Mouse (Mus musculus) hindbrain, embryonic 11.5 days (tissue): ENCODE measurements around the gene Igsf23. TPM values are rescaled to one million over a fixed set of nuclear protein-coding genes. Genes with fewer than 3 reads are reported as not detected.

ENCODE experiments used
- ATAC-seq: fragments of 200-750 bp; cut with Nextera tagmentation; 2 replicates; pipeline ENCODE4 v1.8.0; 2017; ENCODE audit warnings: mild to moderate bottlenecking, moderate TSS enrichment, moderate library complexity; ENCODE audit not compliant: low FRiP score
- DNase-seq: peaks from one replicate; pipeline ENCODE4 v3.0.0-alpha.2; 2015; ENCODE audit warnings: low spot score
- H3K27ac ChIP-seq: fragments of 300-500 bp; sonication (generic); 2 replicates; pipeline ENCODE4 v1.5.1; 2014; ENCODE audit warnings: mild to moderate bottlenecking, low read depth, low read length
- H3K27me3 ChIP-seq: fragments of 300-500 bp; sonication (generic); 2 replicates; pipeline ENCODE4 v1.6.1; 2014; ENCODE audit warnings: mild to moderate bottlenecking, low read length, moderate library complexity, mixed read lengths; ENCODE audit not compliant: control insufficient read depth, insufficient read depth
- H3K36me3 ChIP-seq: fragments of 300-500 bp; sonication (generic); 2 replicates; pipeline ENCODE4 v1.6.1; 2014; ENCODE audit warnings: mild to moderate bottlenecking, low read length, moderate library complexity, mixed read lengths; ENCODE audit not compliant: control insufficient read depth, insufficient read depth
- H3K4me1 ChIP-seq: fragments of 300-500 bp; sonication (generic); replicated peaks from 2 replicates; pipeline ENCODE4 v1.6.1; 2014; ENCODE audit warnings: low read length, mixed read lengths; ENCODE audit not compliant: control insufficient read depth, insufficient read depth
- H3K4me2 ChIP-seq: fragments of 300-500 bp; sonication (generic); replicated peaks from 2 replicates; pipeline ENCODE4 v1.6.1; 2014; ENCODE audit warnings: mild to moderate bottlenecking, low read depth, low read length
- H3K4me3 ChIP-seq: fragments of 300-500 bp; sonication (generic); 2 replicates; pipeline ENCODE4 v1.5.1; 2014; ENCODE audit warnings: low read depth, low read length
- H3K9ac ChIP-seq: fragments of 300-500 bp; sonication (generic); 2 replicates; pipeline ENCODE4 v1.6.1; 2014; ENCODE audit warnings: low read depth, low read length
- H3K9me3 ChIP-seq: fragments of 300-500 bp; sonication (generic); 2 replicates; pipeline ENCODE4 v1.6.1; 2016; ENCODE audit warnings: low read length; ENCODE audit not compliant: control insufficient read depth
- WGBS: fragments of 180-500 bp; shearing (Covaris S2); extraction: QIAGEN DNeasy Blood & Tissue Kit; methylation state at CpG from one replicate; pipeline ENCODE4 v1.1.7; 2014; 5-methylcytosine and 5-hydroxymethylcytosine counted together
- polyA plus RNA-seq: library from polyadenylated mRNA; unstranded; fragments of >200 nt; fragmentation: Nextera tagmentation; extraction: Ambion mirVana; gene quantifications from 2 replicates; pipeline ENCODE4 v1.2.1, GENCODE M21; 2014

Gene Igsf23
- polyA plus RNA-seq, 1 experiment from 2014 or later = not detected

DNA sequence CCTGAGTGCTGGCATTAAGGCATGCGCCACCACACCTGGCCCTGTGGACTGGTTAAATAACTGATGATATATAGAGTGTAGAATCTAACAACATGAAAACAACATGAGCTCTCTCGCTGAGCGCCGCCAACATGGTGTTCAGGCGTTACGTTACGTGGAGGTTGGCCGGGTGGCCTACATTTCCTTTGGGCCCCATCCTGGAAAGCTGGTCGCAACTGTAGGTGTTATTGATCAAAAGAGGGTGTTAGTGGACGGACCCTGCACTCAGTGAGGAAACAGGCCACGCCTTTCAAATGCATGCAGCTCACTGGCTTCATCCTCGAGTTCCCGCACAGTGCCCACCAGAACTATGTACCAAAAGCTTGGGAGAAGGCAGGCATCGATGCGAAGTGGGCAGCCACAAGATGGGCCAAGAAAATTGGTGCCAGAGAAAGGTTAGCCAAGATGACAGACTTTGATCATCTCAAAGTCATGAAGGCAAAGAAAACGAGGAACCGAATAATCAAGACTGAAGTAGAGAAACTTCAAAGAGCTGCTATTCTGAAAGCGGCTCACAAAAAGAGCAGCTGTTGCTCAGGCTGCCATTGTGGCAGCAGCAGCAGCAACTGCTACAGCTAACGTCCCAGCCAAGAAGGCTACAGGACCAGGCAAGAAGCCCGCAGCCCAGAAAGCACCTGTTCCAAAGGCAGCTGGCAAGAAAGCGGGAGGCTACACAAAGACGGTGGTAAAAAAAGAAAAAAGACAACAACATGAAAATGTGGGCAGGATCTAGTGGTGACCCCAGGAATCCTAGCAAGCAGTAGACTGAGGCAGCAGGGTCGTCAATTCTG, 38.6 kb downstream of the Igsf23 start:
- ATAC-seq (no peak), DNase-seq (no peak)
- 91% methylated on average over 23 of the region's 23 CpGs for WGBS
- Histone ChIP-seq H3K9me3 (no peaks in the 10 kb centered on the region), H3K9ac (no peak overlapping the region), H3K4me1 (no peaks in the 10 kb centered on the region), H3K27me3 (no peaks in the 10 kb centered on the region), H3K4me2 (no peak overlapping the region), H3K4me3 (no peak overlapping the region), H3K27ac (no peak overlapping the region), H3K36me3 (no peaks in the 10 kb centered on the region)

DNA sequence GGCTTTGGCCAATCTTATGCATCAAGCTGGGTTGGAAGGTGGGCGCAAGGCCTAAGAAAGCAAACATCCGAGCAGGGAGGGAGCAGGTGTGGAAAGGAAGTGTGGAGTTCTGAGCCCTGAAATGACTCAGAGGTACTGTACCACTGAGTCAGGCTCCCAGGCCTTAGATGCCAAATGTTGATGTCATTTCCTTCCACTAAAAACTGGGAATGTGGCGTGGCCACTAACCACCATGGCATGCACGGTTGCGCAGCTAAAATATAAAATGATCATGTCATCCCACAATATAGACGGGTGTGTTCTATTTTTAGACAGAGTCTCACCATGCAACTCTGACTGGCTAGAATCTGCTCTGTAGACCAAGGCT, 39.3 kb downstream of the Igsf23 start:
- H3K4me2 ChIP-seq = no peak overlapping the region
- H3K4me3 ChIP-seq = no peak overlapping the region
- no peaks in the 10 kb centered on the region for H3K36me3 ChIP-seq
- H3K27me3 ChIP-seq = no peaks in the 10 kb centered on the region
- H3K9me3 ChIP-seq = no peaks in the 10 kb centered on the region
- no peak for DNase-seq
- peak; percentile 30; the same call in 1 of the 2 replicates for ATAC-seq
- WGBS = 91% methylated on average over 6 of the region's 6 CpGs
- H3K4me1 ChIP-seq = no peaks in the 10 kb centered on the region
- no peak overlapping the region for H3K27ac ChIP-seq
- H3K9ac ChIP-seq = no peak overlapping the region

DNA sequence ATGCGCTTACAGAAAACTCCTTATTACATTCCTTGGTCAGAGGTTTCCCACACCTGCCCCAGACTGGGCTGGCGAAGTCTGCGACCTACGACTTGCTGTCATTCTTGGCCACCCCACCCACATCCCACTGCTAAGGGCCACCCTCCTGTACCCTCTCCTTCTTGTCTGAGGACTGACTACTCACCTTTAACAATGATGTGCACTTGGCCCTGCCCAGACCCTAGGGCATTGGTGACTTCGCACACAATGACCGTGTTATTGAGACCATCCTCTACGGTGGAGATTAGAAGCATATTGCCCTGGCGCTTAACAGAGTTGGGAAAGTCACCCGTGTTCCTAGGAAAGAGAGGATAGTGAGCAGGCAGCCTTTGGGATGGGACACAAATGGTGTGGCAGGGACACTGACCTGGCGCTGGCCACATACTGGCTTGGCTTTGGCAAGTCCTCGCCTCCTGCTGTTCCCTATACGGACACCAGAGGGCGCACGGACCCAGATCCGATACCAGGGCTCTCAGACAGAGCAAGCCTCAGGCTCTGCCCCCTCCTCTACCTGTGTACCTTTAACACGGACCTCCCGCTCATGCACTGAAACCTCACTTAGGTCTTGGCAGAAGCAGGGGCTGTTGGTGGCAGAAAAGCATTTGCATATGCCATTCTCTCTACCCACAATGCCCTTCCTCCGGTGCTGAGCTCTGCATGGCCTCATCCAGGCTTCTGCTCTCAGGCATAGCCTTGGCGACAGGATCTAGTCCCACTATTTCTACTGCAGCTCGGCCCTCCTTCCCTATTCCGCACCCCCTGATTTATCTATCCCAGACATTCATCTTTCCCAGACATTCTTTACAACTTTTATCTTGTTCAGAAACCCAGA, 39.9 kb downstream of the Igsf23 start:
- Histone ChIP-seq H3K36me3 (no peaks in the 10 kb centered on the region), H3K27ac (no peak overlapping the region), H3K9ac (no peak overlapping the region), H3K4me2 (no peak overlapping the region), H3K9me3 (no peaks in the 10 kb centered on the region), H3K4me3 (no peak overlapping the region), H3K27me3 (no peaks in the 10 kb centered on the region), H3K4me1 (no peaks in the 10 kb centered on the region)
- WGBS = 50% methylated on average over 21 of the region's 21 CpGs
- ATAC-seq (peak; percentile 73), DNase-seq (peak; percentile 86)

DNA sequence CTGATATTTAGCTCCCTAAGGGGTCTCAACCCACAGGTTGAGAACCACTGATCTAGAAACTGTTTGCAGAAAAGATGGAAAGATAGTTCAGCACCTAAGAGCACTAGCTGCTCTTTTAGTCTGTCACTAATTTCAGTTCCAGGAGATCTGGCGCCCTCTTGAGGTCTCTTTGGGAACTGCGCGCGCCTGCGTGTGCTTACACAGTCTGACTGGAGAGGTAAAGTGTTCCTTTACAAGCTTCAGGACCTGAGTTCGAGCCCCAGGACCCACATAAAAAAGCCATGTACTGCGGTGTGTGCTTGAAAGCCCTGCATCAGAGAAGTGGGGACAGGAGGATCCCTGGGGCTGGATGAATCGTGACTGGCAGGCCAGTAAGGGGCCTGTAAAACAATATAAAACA, 60.7 kb downstream of the Igsf23 start:
- H3K4me2 ChIP-seq = no peak overlapping the region
- no peaks in the 10 kb centered on the region for H3K4me1 ChIP-seq
- DNase-seq = peak; percentile 49
- WGBS = 52% methylated on average over 8 of the region's 8 CpGs
- no peak overlapping the region for H3K9ac ChIP-seq
- no peaks in the 10 kb centered on the region for H3K9me3 ChIP-seq
- H3K27ac ChIP-seq = no peak overlapping the region
- no peak overlapping the region for H3K4me3 ChIP-seq
- no peak for ATAC-seq
- no peaks in the 10 kb centered on the region for H3K27me3 ChIP-seq
- H3K36me3 ChIP-seq = no peaks in the 10 kb centered on the region

DNA sequence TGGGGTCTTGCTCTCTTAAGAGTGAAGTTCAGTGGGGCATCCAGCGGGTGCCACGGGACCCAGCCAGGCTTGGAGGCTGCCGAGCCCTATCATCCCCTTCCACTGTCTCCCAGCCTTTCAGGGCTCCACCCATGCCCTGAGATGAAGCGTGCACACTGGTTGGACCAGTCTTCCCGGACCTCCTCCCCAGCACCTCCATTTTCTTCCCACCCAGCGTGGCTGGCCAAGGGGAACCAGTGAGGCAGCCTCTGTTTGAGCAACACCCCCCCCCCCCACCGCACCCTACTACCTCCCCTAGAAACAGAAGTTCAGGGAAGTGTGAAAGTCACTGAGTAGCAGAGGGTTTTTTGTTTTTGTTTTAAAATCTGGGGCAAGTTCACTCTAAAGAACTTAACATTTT, 62.7 kb downstream of the Igsf23 start, which contains the start of gene Ceacam19:
Ceacam19 (minus strand) TSS at position 117 of the 400 bp plus-strand sequence.
- Histone ChIP-seq H3K27me3 (no peaks in the 10 kb centered on the region), H3K36me3 (no peaks in the 10 kb centered on the region), H3K4me2 (no peak within 1 kb of the TSS), H3K4me3 (no peak within 1 kb of the TSS), H3K27ac (no peak within 1 kb of the TSS), H3K9ac (no peak within 1 kb of the TSS), H3K4me1 (no peaks in the 10 kb centered on the region), H3K9me3 (no peaks in the 10 kb centered on the region)
- WGBS = 72% methylated on average over 7 of the region's 7 CpGs
- ATAC-seq = no peak
- no peak for DNase-seq

Other genes with a start within 250 kb of the Igsf23 start
- gene Tomm40, start 235.3 kb downstream of the Igsf23 start, polyA plus RNA-seq = 113 and 129 TPM in 2 replicates
- 52.5 and 60.3 TPM in 2 replicates for gene Nectin2, start 200.3 kb downstream of the Igsf23 start, polyA plus RNA-seq
- gene Bcam, start 179.7 kb downstream of the Igsf23 start, polyA plus RNA-seq = 20.6 and 22.1 TPM in 2 replicates
- 0.59 and 0.63 TPM in 2 replicates for gene Cblc, start 153.9 kb downstream of the Igsf23 start, polyA plus RNA-seq
- gene Bcl3, start 128.0 kb downstream of the Igsf23 start, polyA plus RNA-seq = 0.26 and 0.33 TPM in 2 replicates
- 0.17 TPM in 1 of 2 replicates, not detected in the other for gene Gm19345, start 98.8 kb downstream of the Igsf23 start, polyA plus RNA-seq
- gene Ceacam16, start 89.5 kb downstream of the Igsf23 start, polyA plus RNA-seq = not detected in 2 replicates
- not detected in 2 replicates for gene Ceacam19, start 62.8 kb downstream of the Igsf23 start, polyA plus RNA-seq
- gene Pvr, start 29.6 kb downstream of the Igsf23 start, polyA plus RNA-seq = 2.8 and 3.1 TPM in 2 replicates
- gene Ceacam20, start 14.7 kb upstream of the Igsf23 start, polyA plus RNA-seq = not detected in 2 replicates
- not detected in 2 replicates for gene Nlrp9b, start 40.7 kb upstream of the Igsf23 start, polyA plus RNA-seq
- gene Vmn1r91, start 148.9 kb upstream of the Igsf23 start, polyA plus RNA-seq = not detected in 2 replicates
- gene Gm16442, start 171.8 kb upstream of the Igsf23 start, polyA plus RNA-seq = not detected in 2 replicates
- not detected in 2 replicates for gene Vmn1r93, start 188.3 kb upstream of the Igsf23 start, polyA plus RNA-seq
- gene Vmn1r94, start 217.6 kb upstream of the Igsf23 start, polyA plus RNA-seq = not detected in 2 replicates
- not detected in 2 replicates for gene Vmn1r95, start 243.0 kb upstream of the Igsf23 start, polyA plus RNA-seq